Mouse (Mus musculus) thymus, postnatal 25 days (tissue): Measurements from ENCODE around the gene Rpl31.

Experiments
- DNase-seq: peaks from one replicate; pipeline ENCODE4 v3.0.0; 2022

Rpl31 gene

DNA sequence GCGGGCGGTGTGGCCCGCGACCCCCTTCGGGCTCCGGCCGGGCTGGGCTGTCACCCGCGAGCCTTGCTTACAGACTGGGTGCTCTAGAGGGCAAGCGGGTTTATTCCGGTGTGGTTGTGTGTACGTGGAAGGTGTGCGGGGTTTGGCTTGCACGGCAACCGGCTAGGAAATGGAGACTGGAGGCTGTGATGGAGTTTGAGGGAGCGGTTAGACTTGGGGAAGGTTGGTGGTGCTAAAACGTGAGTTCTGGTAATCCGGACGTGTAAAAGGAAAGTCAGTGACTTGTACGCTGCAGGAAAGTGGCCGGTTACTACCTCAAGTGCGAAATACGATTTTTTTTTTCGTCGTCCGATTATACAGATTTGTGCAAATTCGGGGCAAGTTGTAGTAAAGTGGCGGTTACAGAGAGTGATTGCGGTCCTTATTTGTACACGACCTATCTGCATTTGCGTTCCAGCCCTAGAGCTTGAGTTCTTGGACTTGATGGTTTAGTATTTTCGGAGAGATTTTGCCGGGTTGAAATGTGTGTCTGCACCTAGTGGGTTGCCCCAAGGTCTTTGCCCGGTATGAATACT, 712 bp downstream of the Rpl31 start:
- DNase-seq, result no peak

DNA sequence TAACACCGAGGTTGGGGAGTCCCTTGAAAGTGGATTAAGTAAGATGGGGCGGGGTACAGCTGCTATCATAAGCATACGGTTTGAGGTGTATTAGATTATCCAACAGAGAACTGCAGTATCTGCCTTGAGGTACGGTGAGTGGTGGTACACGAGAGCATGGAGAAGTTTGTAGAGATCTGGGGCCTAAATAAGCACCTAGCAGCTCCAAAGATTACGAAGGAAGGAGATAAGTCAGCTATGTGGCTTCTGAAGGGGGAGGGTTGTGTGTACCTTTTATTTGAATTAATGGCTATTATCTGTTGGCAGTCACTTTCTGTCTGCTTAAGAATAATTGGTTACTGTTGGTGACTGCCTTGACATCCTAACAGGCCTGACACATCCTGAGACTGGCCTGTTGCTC, 2.8 kb downstream of the Rpl31 start:
- DNase-seq, result no peak

GRCm38 (mm10) chr1:39372220-39372843, 4.7 kb downstream of the Rpl31 start:
- DNase-seq, result no peak

- no peak for DNase-seq
Measured at GRCm38 (mm10) chr1:39373378-39373777, 5.7 kb downstream of the Rpl31 start.

GRCm38 (mm10) chr1:39374231-39374809, 6.7 kb downstream of the Rpl31 start:
- DNase-seq, result no peak

DNA sequence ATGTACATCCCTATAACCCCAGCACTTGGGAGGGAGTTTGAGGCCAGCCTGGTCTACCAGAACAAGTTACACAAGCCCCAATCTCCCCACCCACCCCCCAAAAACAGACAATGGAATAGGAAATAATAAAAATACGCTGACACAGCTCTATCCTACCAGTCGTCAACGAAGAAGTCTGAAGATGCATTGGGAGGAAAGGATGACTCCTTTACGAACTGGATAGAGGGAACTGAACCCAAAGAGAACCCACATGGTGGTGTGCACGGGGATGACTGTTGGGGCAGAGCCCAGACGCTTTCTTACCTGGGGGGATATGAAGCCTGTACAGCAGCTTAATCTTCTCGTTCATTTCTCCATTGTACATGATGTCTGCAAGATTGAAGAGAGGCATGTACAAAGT, 8.5 kb downstream of the Rpl31 start:
- no peak for DNase-seq

DNA sequence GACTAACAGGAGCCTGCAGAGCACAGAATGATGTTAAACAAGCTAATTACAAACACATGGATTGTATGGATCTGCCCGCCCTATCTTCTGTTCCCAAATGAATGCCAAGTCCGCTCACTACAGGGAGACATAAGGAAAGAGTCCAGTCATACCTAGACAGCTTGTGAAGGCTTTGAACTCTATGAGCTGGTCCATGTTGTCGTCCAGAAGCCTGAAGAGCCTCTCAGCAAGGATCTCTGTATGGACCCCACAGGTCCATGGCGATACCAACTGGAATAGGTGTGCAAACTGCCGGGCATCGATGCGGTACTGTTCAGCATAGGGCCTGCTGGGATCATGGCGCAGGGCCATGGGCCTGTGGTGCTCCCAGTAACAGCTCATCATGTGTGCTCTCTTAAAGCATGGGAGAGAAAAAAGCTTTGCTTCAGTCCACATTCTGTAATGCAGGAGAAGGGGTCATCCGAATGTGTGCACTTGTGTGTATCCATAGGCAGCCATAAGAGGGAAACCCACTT, 9.1 kb downstream of the Rpl31 start:
- no peak for DNase-seq

- DNase-seq, result no peak
Measured at GRCm38 (mm10) chr1:39378540-39378939, 10.9 kb downstream of the Rpl31 start.

- no peak for DNase-seq
Measured at GRCm38 (mm10) chr1:39379021-39379420, 11.4 kb downstream of the Rpl31 start.

- DNase-seq, result no peak
Measured at GRCm38 (mm10) chr1:39381017-39381416, 13.4 kb downstream of the Rpl31 start.

- no peak for DNase-seq
Measured at GRCm38 (mm10) chr1:39384914-39385313, 17.3 kb downstream of the Rpl31 start.

DNA sequence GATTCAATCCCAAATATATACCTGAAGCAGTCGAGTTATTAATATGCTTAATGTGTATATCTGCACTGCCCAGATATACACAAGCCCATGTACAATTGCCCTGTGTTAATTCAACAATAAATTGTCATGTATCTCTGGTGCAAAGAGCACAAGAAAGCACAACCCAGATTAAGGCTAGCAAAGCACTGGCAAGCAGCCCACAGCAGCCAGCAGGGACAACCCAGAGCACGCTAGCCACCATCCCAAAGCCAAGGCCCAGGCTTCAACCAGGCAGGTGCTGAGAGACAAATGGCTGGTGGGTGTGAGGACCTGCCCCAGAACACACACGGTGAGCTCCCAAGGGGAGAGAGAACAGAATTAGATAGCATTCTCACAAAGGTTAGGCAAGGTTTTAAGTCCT, 18.8 kb downstream of the Rpl31 start:
- DNase-seq, result no peak

DNA sequence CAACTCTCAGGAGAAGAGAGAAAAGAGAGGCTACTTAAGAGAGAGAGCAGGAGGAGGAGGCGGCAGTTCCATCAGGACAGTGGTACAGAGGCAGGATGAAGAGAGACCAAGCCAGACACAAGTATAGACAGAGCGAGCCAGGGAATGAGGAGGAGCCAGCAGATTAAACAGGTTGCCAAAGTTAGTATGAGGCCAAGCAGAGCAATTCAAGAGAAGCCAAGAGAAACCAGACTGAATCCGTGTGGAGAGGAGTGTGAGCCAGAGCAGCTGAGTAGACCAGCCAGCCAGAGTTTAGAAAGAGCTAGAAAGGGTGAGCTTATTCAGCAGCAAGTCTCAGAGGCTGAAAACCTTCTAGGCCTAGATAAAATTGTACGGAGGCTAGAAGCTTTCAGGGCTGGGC, 19.9 kb downstream of the Rpl31 start:
- DNase-seq, result no peak

DNA sequence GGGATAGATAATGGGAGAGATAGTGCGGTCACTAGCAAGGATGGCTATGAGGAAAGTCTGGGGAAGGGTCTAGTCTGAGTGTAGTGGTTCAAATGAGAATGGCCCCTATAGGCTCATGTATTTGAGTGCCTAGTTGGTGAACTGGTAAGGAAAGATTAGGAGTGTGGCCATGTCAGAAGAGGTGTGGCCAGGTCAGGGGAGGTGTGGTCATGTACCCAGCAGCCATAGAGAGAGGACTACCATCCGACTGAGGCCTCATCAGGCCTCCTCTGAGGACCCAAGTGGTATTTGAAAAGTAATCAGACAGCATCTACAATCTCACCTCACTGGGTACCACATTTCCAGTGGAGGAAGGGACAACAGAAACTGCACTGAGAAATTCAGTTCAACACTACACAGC, 20.5 kb downstream of the Rpl31 start:
- DNase-seq, result no peak

- DNase-seq, result no peak
Measured at GRCm38 (mm10) chr1:39389338-39389737, 21.7 kb downstream of the Rpl31 start.

- DNase-seq, result no peak
Measured at GRCm38 (mm10) chr1:39391652-39392051, 24.0 kb downstream of the Rpl31 start.

GRCm38 (mm10) chr1:39392189-39392588, 24.5 kb downstream of the Rpl31 start:
- peak; percentile 84 for DNase-seq

DNA sequence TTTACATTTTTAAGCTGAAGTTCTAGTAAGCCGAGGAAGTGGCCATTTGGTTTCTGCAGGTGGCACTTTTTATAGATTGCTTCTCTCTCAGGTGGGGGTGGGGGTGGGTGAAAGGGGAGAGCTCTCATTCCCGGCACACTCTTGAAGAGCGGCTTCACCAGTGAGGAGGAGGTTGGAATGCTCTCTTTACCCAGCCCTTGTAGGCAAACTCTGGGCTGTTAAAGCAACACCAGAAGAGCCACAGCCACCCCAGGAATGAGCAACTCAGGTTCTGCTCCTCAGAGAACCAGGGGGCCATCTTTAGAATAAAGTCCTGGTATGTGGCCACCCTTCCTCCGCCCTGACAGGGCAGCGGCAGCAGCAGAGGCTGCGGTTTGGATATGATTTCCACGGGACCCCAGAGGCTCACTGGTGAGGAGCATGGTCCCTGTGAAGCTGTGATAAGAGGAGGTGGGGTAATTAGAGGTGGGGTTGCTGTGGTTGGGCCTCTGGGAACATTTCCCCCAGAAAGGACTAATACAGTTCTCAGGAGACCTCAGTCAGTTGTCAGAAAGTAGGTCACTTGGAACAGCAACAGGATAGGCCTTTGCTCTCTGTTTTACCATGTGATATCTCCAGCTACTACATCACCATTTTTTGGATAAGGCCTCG, 25.7 kb downstream of the Rpl31 start:
- no peak for DNase-seq

DNA sequence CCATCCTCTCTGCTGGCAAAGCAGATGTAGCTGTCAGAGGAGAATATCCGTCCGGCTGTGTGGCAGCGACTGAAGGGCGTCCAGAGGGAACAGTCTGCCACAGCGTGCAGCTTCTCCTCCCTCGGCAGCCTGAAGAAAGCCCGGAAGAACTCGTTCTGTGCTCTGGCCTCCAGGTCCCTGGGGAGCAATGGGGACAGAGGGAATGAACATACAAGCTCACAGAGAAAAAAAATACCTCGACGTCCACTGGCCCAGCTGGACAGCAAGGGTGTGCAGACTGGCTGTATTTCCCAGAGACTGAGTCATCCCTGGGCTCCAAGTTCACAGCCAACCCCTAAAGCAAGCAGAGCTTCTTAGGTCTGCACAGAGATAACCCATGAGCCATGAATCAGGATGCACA, 26.5 kb downstream of the Rpl31 start:
- no peak for DNase-seq

DNA sequence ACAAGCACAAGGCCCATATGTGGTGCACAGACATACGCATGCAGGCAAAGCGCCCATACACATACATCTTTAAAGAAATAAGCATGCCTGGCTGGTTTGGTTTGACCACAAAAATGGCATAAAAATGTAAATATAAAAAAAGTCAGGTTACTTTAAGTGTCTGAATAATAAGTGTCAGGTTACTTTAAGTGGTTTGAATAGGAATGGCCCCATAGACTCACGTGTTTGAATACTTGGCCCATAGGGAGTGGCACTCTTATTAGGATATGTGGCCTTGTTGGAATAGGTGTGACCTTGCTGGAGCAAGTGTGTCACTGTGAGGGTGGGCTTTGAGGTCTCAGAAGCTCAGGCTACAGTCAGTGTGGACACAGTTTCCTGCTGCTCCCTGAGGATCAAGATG, 27.0 kb downstream of the Rpl31 start:
- DNase-seq, result no peak

GRCm38 (mm10) chr1:39396347-39396746, 28.7 kb downstream of the Rpl31 start:
- DNase-seq, result peak; percentile 25

DNA sequence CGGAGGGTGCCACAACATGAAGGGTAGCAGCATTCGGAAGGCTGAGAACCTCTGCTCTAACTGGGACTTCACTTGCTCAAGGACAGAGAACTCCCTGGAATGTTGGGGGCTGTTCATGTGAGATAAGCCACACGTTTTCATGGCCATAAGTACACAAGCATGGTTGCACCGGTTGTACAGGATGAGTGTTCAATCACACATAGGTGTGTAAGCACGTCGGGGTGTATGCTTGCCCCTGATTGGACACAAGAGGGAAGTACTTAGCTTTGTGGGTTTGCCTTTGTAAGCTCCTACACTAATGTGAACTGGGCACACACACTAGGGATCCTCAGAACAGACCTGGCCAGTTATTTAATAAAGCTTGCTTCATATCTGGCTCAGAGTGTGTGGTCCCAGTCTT, 30.6 kb downstream of the Rpl31 start:
- DNase-seq, result no peak

GRCm38 (mm10) chr1:39399228-39399627, 31.6 kb downstream of the Rpl31 start:
- no peak for DNase-seq

DNA sequence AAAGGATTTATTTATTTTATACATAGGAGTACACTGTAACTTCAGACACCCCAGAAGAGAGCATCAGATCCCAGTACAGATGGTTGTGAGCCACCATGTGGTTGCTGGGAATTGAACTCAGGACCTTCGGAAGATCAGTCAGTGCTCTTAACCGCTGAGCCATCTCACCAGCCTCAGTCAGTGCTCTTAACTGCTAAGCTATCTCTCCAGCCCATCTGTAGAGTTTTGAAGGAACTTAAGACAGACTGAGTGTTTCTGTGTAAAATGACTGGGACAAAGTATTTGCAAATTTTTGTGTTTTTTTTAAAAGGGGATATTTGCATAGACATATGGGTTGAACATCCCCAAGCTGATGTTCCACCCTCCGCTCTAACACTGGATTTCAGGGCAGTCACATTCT, 32.5 kb downstream of the Rpl31 start:
- no peak for DNase-seq
